Mouse (Mus musculus) spleen, adult 18-20 months (tissue): ENCODE data around the gene Olfr1082.
"Not testable (repeated sequence)": the region's sequence is repeated elsewhere in the genome, so short reads cannot be mapped to it uniquely, and the experiment has no call there.

ENCODE experiments used
- DNase-seq, 2 experiments: peaks; one replicate each; pipeline ENCODE4 v3.0.0; 2022; ENCODE audit warnings: mixed read lengths in 2 of 2

Olfr1082 gene

DNA sequence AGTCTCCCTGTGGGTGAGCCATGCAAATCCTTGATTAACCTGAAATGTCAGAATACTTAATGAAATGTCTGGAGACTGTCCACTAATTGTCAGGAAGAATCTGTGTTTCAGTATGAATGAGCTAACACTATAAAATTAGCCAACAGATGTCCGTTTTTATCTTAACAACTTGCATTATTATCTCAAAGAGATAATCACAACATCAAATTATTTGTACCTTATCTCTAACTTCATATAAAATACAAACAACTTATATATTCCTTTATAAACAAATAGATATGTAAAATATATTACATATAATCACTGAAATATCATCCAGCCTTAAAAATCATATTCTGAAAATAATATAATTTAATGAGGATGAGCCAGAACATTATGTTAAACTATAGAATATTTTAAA is at the start of gene Olfr1082:
Olfr1082 (minus strand) TSS at position 101 of the 400 bp plus-strand sequence.
- not testable (repeated sequence) for DNase-seq

DNA sequence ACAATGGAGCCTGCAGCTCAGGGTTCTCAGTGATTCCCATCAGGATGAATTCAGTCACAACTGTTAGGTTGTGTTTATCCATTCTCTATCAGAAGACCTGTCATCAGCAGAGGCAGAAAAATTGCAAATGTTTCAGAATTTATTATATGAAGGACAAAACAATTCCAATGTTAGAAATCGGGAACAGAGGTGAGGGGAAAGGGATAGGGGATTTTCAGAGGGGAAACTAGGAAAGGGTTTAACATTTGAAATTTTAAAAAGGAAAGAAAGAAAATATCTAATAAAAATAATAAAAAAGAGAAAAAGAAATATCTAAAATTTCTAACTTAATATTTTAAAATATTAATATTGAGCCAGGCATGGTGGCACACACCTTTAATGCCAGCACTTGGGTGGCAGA is 40.9 kb upstream of the Olfr1082 start, which contains the start of gene Olfr1084:
Olfr1084 (minus strand) TSS at position 101 of the 400 bp plus-strand sequence.
- not testable (repeated sequence) for DNase-seq

DNA sequence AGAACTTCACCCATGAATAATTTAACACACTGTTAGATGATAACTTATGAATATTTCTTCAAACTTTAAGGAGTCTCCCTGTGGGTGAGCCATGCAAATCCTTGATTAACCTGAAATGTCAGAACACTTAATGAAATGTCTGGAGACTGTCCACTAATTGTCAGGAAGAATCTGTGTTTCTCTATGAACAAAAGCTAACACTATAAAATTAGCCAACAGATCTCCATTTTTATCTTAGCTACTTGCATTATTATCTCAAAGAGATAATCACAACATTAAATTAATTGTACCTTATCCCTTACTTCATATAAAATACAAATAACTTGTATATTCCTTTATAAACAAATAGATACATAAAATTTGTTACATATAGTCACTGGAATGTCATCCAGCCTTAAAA is 40.6 kb downstream of the Olfr1082 start, which contains the start of gene Olfr1080:
Olfr1080 (minus strand) TSS at position 101 of the 400 bp plus-strand sequence.
- DNase-seq = not testable (repeated sequence)
